Mouse (Mus musculus) hindbrain, embryonic 12.5 days (tissue): ENCODE measurements at regions not wholly inside any gene's neighbourhood (a gene's known extent, or its start where the extent isn't known, plus 50 kb on each side); places are given as distances from the start of the nearest gene placed in this dataset.

Experiments used
- ATAC-seq: fragments of 200-750 bp; cut with Nextera tagmentation; 2 replicates; pipeline ENCODE4 v1.8.0; 2017; ENCODE audit warnings: moderate TSS enrichment; ENCODE audit not compliant: low FRiP score
- H3K27ac ChIP-seq: fragments of 300-500 bp; sonication (generic); 2 replicates; pipeline ENCODE4 v1.5.1; 2016; ENCODE audit warnings: mild to moderate bottlenecking
- H3K27me3 ChIP-seq: fragments of 300-500 bp; sonication (generic); 2 replicates; pipeline ENCODE4 v1.6.1; 2016; ENCODE audit warnings: mild to moderate bottlenecking
- H3K36me3 ChIP-seq: fragments of 300-500 bp; sonication (generic); 2 replicates; pipeline ENCODE4 v1.6.1; 2016; ENCODE audit warnings: mild to moderate bottlenecking
- H3K4me1 ChIP-seq: fragments of 300-500 bp; sonication (generic); 2 replicates; pipeline ENCODE4 v1.6.1; 2016
- H3K4me2 ChIP-seq: fragments of 300-500 bp; sonication (generic); replicated peaks from 2 replicates; pipeline ENCODE4 v1.6.1; 2016; ENCODE audit warnings: mild to moderate bottlenecking
- H3K4me3 ChIP-seq: fragments of 300-500 bp; sonication (generic); 2 replicates; pipeline ENCODE4 v1.5.1; 2016; ENCODE audit warnings: mild to moderate bottlenecking
- H3K9ac ChIP-seq: fragments of 300-500 bp; sonication (generic); 2 replicates; pipeline ENCODE4 v1.6.1; 2016; ENCODE audit warnings: mild to moderate bottlenecking, moderate library complexity
- H3K9me3 ChIP-seq: fragments of 300-500 bp; sonication (generic); replicated peaks from 2 replicates; pipeline ENCODE4 v1.6.1; 2016; ENCODE audit warnings: mild to moderate bottlenecking
- WGBS: fragments of 180-500 bp; shearing (Covaris S2); methylation state at CpG from one replicate; pipeline ENCODE4 v1.1.7; 2016; 5-methylcytosine and 5-hydroxymethylcytosine counted together

- no peak for ATAC-seq
- Histone ChIP-seq H3K9ac (no peak overlapping the region), H3K4me2 (no peak overlapping the region), H3K4me3 (no peak overlapping the region), H3K36me3 (no peaks in the 10 kb centered on the region), H3K4me1 (peaks cover 5% of the 10 kb centered on the region; the same call in 1 of the 2 replicates), H3K9me3 (no peaks in the 10 kb centered on the region), H3K27me3 (no peaks in the 10 kb centered on the region), H3K27ac (no peak overlapping the region)
- WGBS, result 82% methylated on average over 5 of the region's 5 CpGs
Observed at GRCm38 (mm10) chr10:70722381-70722780, 66.6 kb upstream of the Phyhipl start.

- Histone ChIP-seq H3K4me1 (peaks cover 10% of the 10 kb centered on the region), H3K27me3 (no peaks in the 10 kb centered on the region), H3K27ac (no peak overlapping the region), H3K36me3 (no peaks in the 10 kb centered on the region), H3K9ac (no peak overlapping the region), H3K9me3 (no peaks in the 10 kb centered on the region), H3K4me2 (peak overlapping the region; percentile 36), H3K4me3 (no peak overlapping the region)
- no peak for ATAC-seq
- 29% methylated on average over 2 of the region's 8 CpGs for WGBS
Observed at GRCm38 (mm10) chr10:70717464-70717863, 61.7 kb upstream of the Phyhipl start.

DNA sequence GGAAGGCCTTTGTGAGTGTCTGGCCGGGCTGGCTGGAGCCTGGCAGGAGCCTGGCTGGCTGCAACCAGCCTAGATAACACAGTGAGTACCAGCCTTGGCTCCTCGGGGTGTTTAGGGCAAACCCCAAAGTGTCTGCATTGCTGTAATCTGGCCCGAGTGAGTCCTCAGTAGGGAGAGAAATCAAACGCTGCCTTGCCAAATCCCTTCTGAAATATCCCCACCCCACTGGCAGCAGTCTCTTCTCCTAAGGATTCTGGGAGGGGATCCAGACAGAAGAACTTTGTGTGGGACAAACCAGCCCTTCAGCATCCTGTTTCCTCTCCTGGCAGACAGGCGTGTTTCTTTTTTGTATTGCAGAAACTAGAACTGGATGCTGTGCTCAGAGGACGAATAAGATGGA, 61.3 kb upstream of the Phyhipl start:
- ATAC-seq, result no peak
- peaks cover 10% of the 10 kb centered on the region for H3K4me1 ChIP-seq
- WGBS, result 18% methylated on average over 6 of the region's 6 CpGs
- H3K4me2 ChIP-seq, result peak overlapping the region; percentile 36
- H3K4me3 ChIP-seq, result no peak overlapping the region
- H3K9ac ChIP-seq, result no peak overlapping the region
- peak overlapping the region; percentile 57 for H3K27ac ChIP-seq
- no peaks in the 10 kb centered on the region for H3K27me3 ChIP-seq
- no peaks in the 10 kb centered on the region for H3K36me3 ChIP-seq
- no peaks in the 10 kb centered on the region for H3K9me3 ChIP-seq

DNA sequence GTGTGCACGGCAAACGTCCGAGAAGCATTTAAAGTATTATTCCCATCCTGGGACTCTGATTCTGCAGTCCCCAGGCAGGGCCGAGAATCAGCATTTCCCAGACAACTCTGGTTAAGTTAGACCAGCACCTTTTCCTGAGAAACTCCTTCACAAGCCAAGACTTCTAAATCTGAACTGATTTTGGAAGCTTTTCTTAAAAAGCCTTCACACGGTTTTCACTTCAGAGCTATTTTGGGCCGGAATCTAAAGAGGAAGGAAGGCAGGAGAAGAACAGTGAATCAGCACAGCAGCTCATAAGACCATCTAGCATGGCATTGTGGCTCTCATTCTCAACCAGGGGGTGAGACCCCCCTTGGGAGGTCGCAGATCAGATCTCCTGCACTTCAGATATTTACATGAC, 57.5 kb upstream of the Phyhipl start:
- WGBS, result 88% methylated on average over 7 of the region's 7 CpGs
- no peak overlapping the region for H3K4me3 ChIP-seq
- H3K9me3 ChIP-seq, result no peaks in the 10 kb centered on the region
- ATAC-seq, result no peak
- no peaks in the 10 kb centered on the region for H3K36me3 ChIP-seq
- no peaks in the 10 kb centered on the region for H3K27me3 ChIP-seq
- no peak overlapping the region for H3K4me2 ChIP-seq
- H3K9ac ChIP-seq, result no peak overlapping the region
- H3K4me1 ChIP-seq, result peaks cover 10% of the 10 kb centered on the region
- H3K27ac ChIP-seq, result no peak overlapping the region

DNA sequence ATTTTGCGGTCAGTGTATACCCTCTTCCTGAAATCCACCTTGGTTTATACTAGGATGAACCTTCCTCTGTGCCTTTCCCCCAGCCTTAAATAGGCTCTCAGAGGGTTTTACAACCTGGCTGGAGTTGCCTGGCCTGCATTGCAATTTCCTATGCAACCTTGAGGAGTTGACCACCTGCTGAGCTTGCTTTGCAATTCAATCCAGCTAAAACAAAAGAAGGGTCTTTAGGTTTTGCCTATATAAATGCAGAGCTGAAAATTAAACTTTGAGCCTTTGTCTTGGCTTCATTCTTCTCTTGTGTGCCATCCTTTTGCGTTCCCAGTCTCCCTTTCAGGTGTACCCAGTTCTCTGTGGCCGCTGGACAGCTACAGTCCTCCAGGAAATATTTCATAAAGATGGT, 53.0 kb upstream of the Phyhipl start:
- H3K4me2 ChIP-seq, result no peak overlapping the region
- H3K27ac ChIP-seq, result no peak overlapping the region
- 49% methylated on average over 3 of the region's 3 CpGs for WGBS
- no peaks in the 10 kb centered on the region for H3K27me3 ChIP-seq
- no peaks in the 10 kb centered on the region for H3K9me3 ChIP-seq
- ATAC-seq, result no peak
- H3K4me1 ChIP-seq, result no peaks in the 10 kb centered on the region
- no peak overlapping the region for H3K4me3 ChIP-seq
- no peaks in the 10 kb centered on the region for H3K36me3 ChIP-seq
- H3K9ac ChIP-seq, result no peak overlapping the region
